Mouse (Mus musculus): Measurements from ENCODE around the gene Nupr1. TPM values are rescaled to one million over a fixed set of nuclear protein-coding genes. Genes with fewer than 3 reads are reported as not detected.

The Nupr1 gene
- polyA plus RNA-seq, 1 experiment = 36.4 TPM

- 97% methylated on average over 9 of the region's 9 CpGs for WGBS
- Histone ChIP-seq H3K27me3 (replicated peaks; ENCODE audit: control insufficient read depth, insufficient read depth, low read length) (no peaks in the 10 kb centered on the region), H3K36me3 (ENCODE audit: control insufficient read depth, insufficient read depth, low read length) (peaks cover 4% of the 10 kb centered on the region), H3K27ac (ENCODE audit: insufficient read depth, low read depth, low read length) (no peak overlapping the region), H3K4me3 (ENCODE audit: insufficient read depth, low read depth, low read length) (no peak overlapping the region), H3K4me1 (ENCODE audit: control insufficient read depth, insufficient read depth, low read length) (peaks cover 10% of the 10 kb centered on the region)
- DNase-seq = no peak
- no peak for TF ChIP-seq CTCF (conservative IDR thresholded peaks at IDR 0.05; ENCODE audit: insufficient read depth, insufficient read length, low read depth, low read length)
- TF ChIP-seq POLR2A (IDR thresholded peaks at IDR 0.05; ENCODE audit: low read depth, low read length) = no peak
Measured at GRCm38 (mm10) chr7:126672111-126672510, 41.5 kb upstream of the Nupr1 start.

- no peak overlapping the region for H3K4me3 ChIP-seq (ENCODE audit: insufficient read depth, low read depth, low read length)
- DNase-seq = no peak
- no peaks in the 10 kb centered on the region for H3K27me3 ChIP-seq (replicated peaks; ENCODE audit: control insufficient read depth, insufficient read depth, low read length)
- WGBS = 97% methylated on average over 3 of the region's 3 CpGs
- H3K4me1 ChIP-seq (ENCODE audit: control insufficient read depth, insufficient read depth, low read length) = peaks cover under 1% of the 10 kb centered on the region; the same call in 1 of the 2 replicates
- H3K36me3 ChIP-seq (ENCODE audit: control insufficient read depth, insufficient read depth, low read length) = peaks cover 4% of the 10 kb centered on the region
- H3K27ac ChIP-seq (ENCODE audit: insufficient read depth, low read depth, low read length) = no peak overlapping the region
- TF ChIP-seq POLR2A (IDR thresholded peaks at IDR 0.05; ENCODE audit: low read depth, low read length) (no peak), CTCF (conservative IDR thresholded peaks at IDR 0.05; ENCODE audit: insufficient read depth, insufficient read length, low read depth, low read length) (no peak)
Measured at GRCm38 (mm10) chr7:126670152-126670551, 39.5 kb upstream of the Nupr1 start.

DNA sequence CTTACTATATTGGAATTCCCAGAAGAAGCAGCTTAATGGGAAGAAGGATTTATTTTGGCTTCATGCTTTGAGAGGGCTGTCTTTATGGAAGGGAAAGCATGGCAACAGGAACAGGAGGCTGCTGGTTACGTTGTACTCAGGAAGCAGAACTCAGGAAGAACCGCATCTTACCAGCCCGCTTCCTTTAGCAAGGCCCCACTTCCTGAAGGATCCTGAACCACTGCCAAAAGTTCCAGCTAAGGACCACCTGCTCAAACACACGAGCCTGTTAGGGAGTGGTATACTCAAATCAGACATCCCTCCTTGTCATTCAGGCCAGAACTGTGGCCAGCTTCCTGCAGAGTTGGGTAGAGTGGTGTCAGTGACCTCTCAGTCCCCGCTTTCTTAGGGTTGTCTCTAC is 37.8 kb upstream of the Nupr1 start:
- H3K27me3 ChIP-seq (replicated peaks; ENCODE audit: control insufficient read depth, insufficient read depth, low read length) = no peaks in the 10 kb centered on the region
- H3K4me1 ChIP-seq (ENCODE audit: control insufficient read depth, insufficient read depth, low read length) = no peaks in the 10 kb centered on the region
- H3K27ac ChIP-seq (ENCODE audit: insufficient read depth, low read depth, low read length) = no peak overlapping the region
- TF ChIP-seq CTCF (conservative IDR thresholded peaks at IDR 0.05; ENCODE audit: insufficient read depth, insufficient read length, low read depth, low read length) = no peak
- H3K36me3 ChIP-seq (ENCODE audit: control insufficient read depth, insufficient read depth, low read length) = peaks cover 4% of the 10 kb centered on the region
- no peak for DNase-seq
- WGBS = 78% methylated on average over 5 of the region's 5 CpGs
- H3K4me3 ChIP-seq (ENCODE audit: insufficient read depth, low read depth, low read length) = no peak overlapping the region

GRCm38 (mm10) chr7:126667495-126668090 is 36.9 kb upstream of the Nupr1 start:
- no peaks in the 10 kb centered on the region for H3K4me1 ChIP-seq (ENCODE audit: control insufficient read depth, insufficient read depth, low read length)
- TF ChIP-seq CTCF (conservative IDR thresholded peaks at IDR 0.05; ENCODE audit: insufficient read depth, insufficient read length, low read depth, low read length) = no peak
- no peak for TF ChIP-seq POLR2A (IDR thresholded peaks at IDR 0.05; ENCODE audit: low read depth, low read length)
- WGBS = 80% methylated on average over 9 of the region's 9 CpGs
- no peak overlapping the region for H3K4me3 ChIP-seq (ENCODE audit: insufficient read depth, low read depth, low read length)
- H3K27me3 ChIP-seq (replicated peaks; ENCODE audit: control insufficient read depth, insufficient read depth, low read length) = no peaks in the 10 kb centered on the region
- H3K36me3 ChIP-seq (ENCODE audit: control insufficient read depth, insufficient read depth, low read length) = peaks cover under 1% of the 10 kb centered on the region
- DNase-seq = no peak
- no peak overlapping the region for H3K27ac ChIP-seq (ENCODE audit: insufficient read depth, low read depth, low read length)

GRCm38 (mm10) chr7:126665269-126665668 is 34.6 kb upstream of the Nupr1 start:
- no peak overlapping the region for H3K4me3 ChIP-seq (ENCODE audit: insufficient read depth, low read depth, low read length)
- no peaks in the 10 kb centered on the region for H3K27me3 ChIP-seq (replicated peaks; ENCODE audit: control insufficient read depth, insufficient read depth, low read length)
- WGBS = 90% methylated on average over 3 of the region's 3 CpGs
- TF ChIP-seq CTCF (conservative IDR thresholded peaks at IDR 0.05; ENCODE audit: insufficient read depth, insufficient read length, low read depth, low read length) (no peak), POLR2A (IDR thresholded peaks at IDR 0.05; ENCODE audit: low read depth, low read length) (no peak)
- no peaks in the 10 kb centered on the region for H3K4me1 ChIP-seq (ENCODE audit: control insufficient read depth, insufficient read depth, low read length)
- no peaks in the 10 kb centered on the region; the same call in none of the 2 replicates for H3K36me3 ChIP-seq (ENCODE audit: control insufficient read depth, insufficient read depth, low read length)
- peak; percentile 57 for DNase-seq
- H3K27ac ChIP-seq (ENCODE audit: insufficient read depth, low read depth, low read length) = no peak overlapping the region

DNA sequence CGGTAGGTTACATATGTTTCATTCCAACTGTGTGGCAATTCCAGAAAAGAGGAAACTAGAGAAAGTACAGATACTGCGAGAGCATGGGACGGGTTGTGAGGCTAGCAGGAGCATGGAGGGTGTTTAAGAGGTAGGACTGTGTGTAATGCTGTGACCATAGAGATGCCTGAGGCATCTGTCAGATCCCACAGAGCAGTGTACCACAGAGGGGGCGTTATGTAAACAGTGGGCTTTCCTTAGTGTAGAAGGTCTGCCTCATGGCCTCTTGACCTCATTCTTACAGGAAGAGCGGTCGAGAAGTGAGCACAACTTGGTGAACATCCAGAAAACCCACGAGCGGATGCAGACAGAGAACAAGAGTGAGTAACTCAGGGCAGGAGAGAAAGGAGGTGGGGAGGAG is 33.0 kb upstream of the Nupr1 start:
- no peak overlapping the region for H3K4me3 ChIP-seq (ENCODE audit: insufficient read depth, low read depth, low read length)
- H3K27ac ChIP-seq (ENCODE audit: insufficient read depth, low read depth, low read length) = no peak overlapping the region
- no peak for TF ChIP-seq CTCF (conservative IDR thresholded peaks at IDR 0.05; ENCODE audit: insufficient read depth, insufficient read length, low read depth, low read length)
- TF ChIP-seq POLR2A (IDR thresholded peaks at IDR 0.05; ENCODE audit: low read depth, low read length) = no peak
- no peak for DNase-seq
- H3K4me1 ChIP-seq (ENCODE audit: control insufficient read depth, insufficient read depth, low read length) = no peaks in the 10 kb centered on the region
- H3K27me3 ChIP-seq (replicated peaks; ENCODE audit: control insufficient read depth, insufficient read depth, low read length) = no peaks in the 10 kb centered on the region
- WGBS = 69% methylated on average over 8 of the region's 8 CpGs
- H3K36me3 ChIP-seq (ENCODE audit: control insufficient read depth, insufficient read depth, low read length) = no peaks in the 10 kb centered on the region; the same call in none of the 2 replicates

- Histone ChIP-seq H3K36me3 (ENCODE audit: control insufficient read depth, insufficient read depth, low read length) (no peaks in the 10 kb centered on the region; the same call in none of the 2 replicates), H3K27ac (ENCODE audit: insufficient read depth, low read depth, low read length) (no peak overlapping the region), H3K4me3 (ENCODE audit: insufficient read depth, low read depth, low read length) (no peak overlapping the region), H3K27me3 (replicated peaks; ENCODE audit: control insufficient read depth, insufficient read depth, low read length) (no peaks in the 10 kb centered on the region), H3K4me1 (ENCODE audit: control insufficient read depth, insufficient read depth, low read length) (peaks cover 1% of the 10 kb centered on the region; the same call in 1 of the 2 replicates)
- 91% methylated on average over 3 of the region's 3 CpGs for WGBS
- no peak for DNase-seq
- TF ChIP-seq CTCF (conservative IDR thresholded peaks at IDR 0.05; ENCODE audit: insufficient read depth, insufficient read length, low read depth, low read length) (no peak), POLR2A (IDR thresholded peaks at IDR 0.05; ENCODE audit: low read depth, low read length) (no peak)
Measured at GRCm38 (mm10) chr7:126659771-126660170, 29.1 kb upstream of the Nupr1 start.

Data from kidney, adult 2 months (tissue).